Mouse (Mus musculus) heart, embryonic 14.5 days (tissue): ENCODE data around the gene Dlgap5. TPM values are rescaled to one million over a fixed set of nuclear protein-coding genes. Genes with fewer than 3 reads are reported as not detected.

Experiments
- ATAC-seq: fragments of 200-750 bp; cut with Nextera tagmentation; 2 replicates; pipeline ENCODE4 v1.8.0; 2017; ENCODE audit warnings: low read depth, moderate TSS enrichment; ENCODE audit not compliant: insufficient number of reproducible peaks, insufficient read depth, low FRiP score
- H3K27ac ChIP-seq, 2 experiments: fragments of 200-500 bp in 1 of 2; fragments of 300-500 bp in 1 of 2; sonication (generic) in 1 of 2; replicated peaks in 1 of 2; 2 replicates each; pipeline ENCODE4 v1.5.1; 2012 to 2014; ENCODE audit warnings: low read depth in 2 of 2, low read length in 2 of 2, control low read depth in 1 of 2, mild to moderate bottlenecking in 1 of 2, mixed read lengths in 1 of 2; ENCODE audit not compliant: control insufficient read depth in 1 of 2, insufficient read depth in 1 of 2
- H3K27me3 ChIP-seq: fragments of 300-500 bp; sonication (generic); 2 replicates; pipeline ENCODE4 v1.6.1; 2014; ENCODE audit warnings: mild to moderate bottlenecking, low read length, control low read depth; ENCODE audit not compliant: control insufficient read depth, insufficient read depth
- H3K36me3 ChIP-seq: fragments of 300-500 bp; sonication (generic); 2 replicates; pipeline ENCODE4 v1.6.1; 2014; ENCODE audit warnings: mild to moderate bottlenecking, control low read depth, low read length, mixed read lengths; ENCODE audit not compliant: control insufficient read depth, insufficient read depth
- H3K4me1 ChIP-seq, 2 experiments: fragments of 200-500 bp in 1 of 2; fragments of 300-500 bp in 1 of 2; sonication (generic) in 1 of 2; 2 replicates each; pipeline ENCODE4 v1.6.1; 2012 to 2014; ENCODE audit warnings: low read length in 2 of 2, control low read depth in 1 of 2, mixed read lengths in 1 of 2; ENCODE audit not compliant: control insufficient read depth in 2 of 2, insufficient read depth in 2 of 2
- H3K4me2 ChIP-seq: fragments of 300-500 bp; sonication (generic); 2 replicates; pipeline ENCODE4 v1.6.1; 2014; ENCODE audit warnings: mild to moderate bottlenecking, low read length
- H3K4me3 ChIP-seq, 2 experiments: fragments of 200-500 bp in 1 of 2; fragments of 300-500 bp in 1 of 2; sonication (generic) in 1 of 2; 2 replicates each; pipeline ENCODE4 v1.5.1; 2012 to 2014; ENCODE audit warnings: low read length in 2 of 2, mild to moderate bottlenecking in 2 of 2, control low read depth in 1 of 2, low read depth in 1 of 2, moderate library complexity in 1 of 2; ENCODE audit not compliant: control insufficient read depth in 1 of 2, insufficient read depth in 1 of 2
- H3K9ac ChIP-seq: fragments of 300-500 bp; sonication (generic); 2 replicates; pipeline ENCODE4 v1.6.1; 2014; ENCODE audit warnings: mild to moderate bottlenecking, low read length
- H3K9me3 ChIP-seq: fragments of 300-500 bp; sonication (generic); 2 replicates; pipeline ENCODE4 v1.6.1; 2016; ENCODE audit warnings: low read length, control low read depth; ENCODE audit not compliant: control insufficient read depth
- WGBS: fragments of 180-500 bp; shearing (Covaris S2); extraction: QIAGEN DNeasy Blood & Tissue Kit; methylation state at CpG from one replicate; pipeline ENCODE4 v1.1.7; 2014; 5-methylcytosine and 5-hydroxymethylcytosine counted together
- polyA plus RNA-seq: library from polyadenylated mRNA; unstranded; fragments of >200 nt; fragmentation: Nextera tagmentation; extraction: Ambion mirVana; gene quantifications from 2 replicates; pipeline ENCODE4 v1.2.1, GENCODE M21; 2014

Gene Dlgap5
- polyA plus RNA-seq, 1 experiment from 2014 or later, result 35.7 TPM

DNA sequence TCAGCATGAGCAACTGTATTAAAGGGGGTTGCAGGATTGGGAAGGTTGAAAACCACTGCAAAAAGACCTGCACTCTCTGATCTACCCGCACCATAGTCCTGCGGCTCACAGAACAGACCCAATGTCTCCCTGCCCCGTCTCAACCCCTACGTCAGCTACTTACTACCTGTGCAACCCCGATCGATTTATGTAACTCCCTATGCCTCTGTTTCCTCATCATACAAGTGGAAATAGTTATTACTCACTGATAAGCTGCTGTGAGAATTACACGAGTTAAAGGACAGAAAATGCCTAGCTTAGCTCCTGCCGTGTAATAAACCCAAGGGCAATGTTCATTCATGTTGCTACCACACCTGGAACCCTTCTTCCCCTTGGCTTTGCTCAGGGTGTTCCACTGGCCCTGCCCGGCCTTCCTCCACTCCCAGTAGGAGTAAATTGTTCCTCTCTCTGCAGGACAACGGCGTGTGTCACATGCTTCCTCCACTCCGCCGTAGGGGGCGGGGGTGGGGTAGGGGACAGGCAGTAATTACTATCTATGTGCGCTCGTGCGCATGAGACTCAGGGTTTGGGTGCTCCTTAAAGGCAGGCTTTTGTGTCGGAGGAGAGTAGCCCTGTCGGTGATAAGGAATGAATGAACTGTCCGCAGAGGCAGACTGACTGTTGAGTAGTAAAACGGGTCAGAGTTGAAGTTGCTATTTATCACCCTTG is 53.3 kb downstream of the Dlgap5 start:
- no peaks in the 10 kb centered on the region for H3K36me3 ChIP-seq
- H3K9ac ChIP-seq, result peak overlapping the region; percentile 25; the same call in 1 of the 2 replicates
- peak overlapping the region; percentile 61 for H3K4me2 ChIP-seq
- peak overlapping the region in 1 of 2 experiments; percentile 22; a peak in 2 of 4 replicates for H3K4me3 ChIP-seq
- no peaks in the 10 kb centered on the region for H3K9me3 ChIP-seq
- H3K27me3 ChIP-seq, result no peaks in the 10 kb centered on the region
- ATAC-seq, result peak; percentile 32; the same call in 1 of the 2 replicates
- WGBS, result 27% methylated on average over 21 of the region's 21 CpGs
- no peak overlapping the region for H3K27ac ChIP-seq
- peaks cover 11 to 15% of the 10 kb centered on the region in 2 experiments; a peak in 3 of 4 replicates for H3K4me1 ChIP-seq

DNA sequence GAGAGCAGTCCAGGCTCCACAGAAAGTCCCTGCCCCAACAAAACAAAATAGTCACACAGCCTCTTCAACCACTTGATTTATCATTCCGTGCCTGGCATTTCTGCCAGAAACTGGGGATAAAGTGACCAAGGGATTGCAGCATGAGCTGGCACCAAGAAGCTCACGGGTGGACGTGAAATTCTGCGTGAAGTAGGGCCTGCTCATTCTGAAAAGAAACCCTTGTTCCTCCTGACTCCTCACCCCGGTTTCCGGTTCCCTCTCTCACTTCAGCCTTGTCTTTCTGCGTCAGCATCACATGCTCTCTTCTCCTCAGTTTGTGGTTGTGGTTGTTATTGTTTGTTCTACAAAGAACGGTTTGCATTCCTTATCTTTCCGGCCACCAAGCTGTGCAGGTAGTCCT is 56.3 kb downstream of the Dlgap5 start:
- H3K4me3 ChIP-seq, result no peak overlapping the region
- no peak overlapping the region for H3K27ac ChIP-seq
- H3K36me3 ChIP-seq, result no peaks in the 10 kb centered on the region
- no peak overlapping the region for H3K4me2 ChIP-seq
- WGBS, result 64% methylated on average over 9 of the region's 9 CpGs
- no peaks in the 10 kb centered on the region for H3K27me3 ChIP-seq
- no peak for ATAC-seq
- H3K9me3 ChIP-seq, result no peaks in the 10 kb centered on the region
- H3K4me1 ChIP-seq, result peaks cover 5 to 10% of the 10 kb centered on the region in 2 experiments; a peak in 3 of 4 replicates
- no peak overlapping the region for H3K9ac ChIP-seq

GRCm38 (mm10) chr14:47361418-47361817 is 56.8 kb downstream of the Dlgap5 start:
- 89% methylated on average over 2 of the region's 2 CpGs for WGBS
- Histone ChIP-seq H3K4me2 (no peak overlapping the region), H3K4me3 (no peak overlapping the region), H3K27me3 (no peaks in the 10 kb centered on the region), H3K27ac (no peak overlapping the region), H3K9ac (no peak overlapping the region), H3K4me1 (peaks cover 4 to 7% of the 10 kb centered on the region in 2 experiments; a peak in 2 of 4 replicates), H3K9me3 (no peaks in the 10 kb centered on the region), H3K36me3 (no peaks in the 10 kb centered on the region)
- ATAC-seq, result no peak

GRCm38 (mm10) chr14:47359610-47360009 is 58.6 kb downstream of the Dlgap5 start:
- no peak for ATAC-seq
- H3K4me1 ChIP-seq, result peaks cover under 1% of the 10 kb centered on the region in 2 experiments; a peak in 1 of 4 replicates
- no peak overlapping the region for H3K4me2 ChIP-seq
- H3K4me3 ChIP-seq, result no peak overlapping the region
- no peaks in the 10 kb centered on the region for H3K36me3 ChIP-seq
- 67% methylated on average over 3 of the region's 3 CpGs for WGBS
- H3K9me3 ChIP-seq, result no peaks in the 10 kb centered on the region
- no peaks in the 10 kb centered on the region for H3K27me3 ChIP-seq
- no peak overlapping the region for H3K27ac ChIP-seq
- no peak overlapping the region for H3K9ac ChIP-seq

DNA sequence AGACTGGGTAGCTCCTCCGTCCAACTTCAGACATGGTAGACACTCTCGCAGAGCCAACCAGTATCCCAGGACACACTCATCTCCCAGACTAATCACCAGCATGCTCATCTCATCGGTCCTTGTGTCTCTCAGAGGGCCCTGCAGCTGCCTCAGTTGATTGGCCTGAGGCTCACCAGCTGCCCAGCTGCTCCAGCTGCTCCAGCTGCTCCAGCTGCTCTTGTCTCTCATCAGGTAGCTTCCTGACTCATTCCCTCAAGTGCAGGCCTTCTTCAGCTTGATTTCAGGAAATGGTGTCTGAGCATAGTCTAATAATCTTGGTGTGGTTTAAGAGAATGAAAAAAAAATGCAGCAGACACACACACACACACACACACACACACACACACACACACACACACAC is 61.6 kb downstream of the Dlgap5 start:
- H3K9me3 ChIP-seq, result no peaks in the 10 kb centered on the region
- H3K4me3 ChIP-seq, result no peak overlapping the region
- WGBS, result 77% methylated on average over 3 of the region's 3 CpGs
- H3K36me3 ChIP-seq, result no peaks in the 10 kb centered on the region
- no peak overlapping the region for H3K27ac ChIP-seq
- no peak overlapping the region for H3K4me2 ChIP-seq
- no peak for ATAC-seq
- H3K27me3 ChIP-seq, result no peaks in the 10 kb centered on the region
- H3K9ac ChIP-seq, result no peak overlapping the region
- no peaks in the 10 kb centered on the region for H3K4me1 ChIP-seq

DNA sequence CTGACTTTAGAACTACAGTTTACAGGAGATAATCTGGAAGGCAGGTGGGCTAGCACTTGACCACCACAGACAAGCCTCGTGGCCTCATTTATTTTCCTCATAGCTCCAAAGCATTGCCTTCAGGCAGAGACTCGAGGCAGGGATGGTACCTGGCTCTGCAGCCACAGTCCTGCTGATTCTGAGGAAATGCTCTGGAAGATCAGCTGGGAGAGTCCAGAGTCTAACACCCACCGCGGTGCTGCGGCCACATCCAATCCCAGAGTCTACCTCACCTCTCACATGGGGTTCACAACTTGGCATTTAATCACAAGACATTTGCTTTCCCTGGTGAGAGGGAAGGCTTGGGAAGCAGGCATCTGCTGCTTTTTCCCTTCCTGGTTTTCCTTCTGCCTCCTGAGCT is 63.3 kb downstream of the Dlgap5 start:
- no peak overlapping the region for H3K4me2 ChIP-seq
- H3K9me3 ChIP-seq, result no peaks in the 10 kb centered on the region
- H3K4me3 ChIP-seq, result no peak overlapping the region
- no peak overlapping the region for H3K27ac ChIP-seq
- ATAC-seq, result no peak
- WGBS, result 67% methylated on average over 5 of the region's 5 CpGs
- no peak overlapping the region for H3K9ac ChIP-seq
- no peaks in the 10 kb centered on the region for H3K27me3 ChIP-seq
- H3K36me3 ChIP-seq, result no peaks in the 10 kb centered on the region
- no peaks in the 10 kb centered on the region for H3K4me1 ChIP-seq

GRCm38 (mm10) chr14:47354111-47354577 is 64.1 kb downstream of the Dlgap5 start:
- H3K4me3 ChIP-seq, result no peak overlapping the region
- H3K4me2 ChIP-seq, result no peak overlapping the region
- H3K4me1 ChIP-seq, result no peaks in the 10 kb centered on the region
- H3K36me3 ChIP-seq, result no peaks in the 10 kb centered on the region
- H3K9me3 ChIP-seq, result no peaks in the 10 kb centered on the region
- H3K27ac ChIP-seq, result no peak overlapping the region
- H3K9ac ChIP-seq, result no peak overlapping the region
- no peaks in the 10 kb centered on the region for H3K27me3 ChIP-seq
- 64% methylated on average over 8 of the region's 8 CpGs for WGBS
- no peak for ATAC-seq

DNA sequence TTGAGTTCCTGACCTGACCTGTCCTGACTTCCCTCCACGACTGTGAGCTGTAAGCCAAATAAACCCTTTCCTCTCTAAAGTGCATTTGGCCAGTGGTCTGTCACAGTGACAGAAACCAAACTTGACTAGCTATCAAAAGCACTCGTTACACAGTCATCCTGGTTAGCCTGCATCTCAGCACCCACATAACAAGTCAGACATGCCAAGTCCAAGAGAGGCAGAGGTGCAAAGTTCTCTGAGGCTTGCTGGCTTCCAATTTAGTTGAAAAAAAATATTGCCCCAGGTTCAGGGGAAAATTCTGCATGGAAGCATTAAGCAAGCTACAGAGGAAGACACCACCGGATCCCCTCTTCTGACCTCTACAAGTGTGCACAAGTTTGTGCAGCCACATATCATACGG is 65.0 kb downstream of the Dlgap5 start:
- H3K27ac ChIP-seq, result no peak overlapping the region
- no peaks in the 10 kb centered on the region for H3K9me3 ChIP-seq
- H3K36me3 ChIP-seq, result no peaks in the 10 kb centered on the region
- no peak for ATAC-seq
- H3K9ac ChIP-seq, result no peak overlapping the region
- 72% methylated on average over 4 of the region's 4 CpGs for WGBS
- no peaks in the 10 kb centered on the region for H3K4me1 ChIP-seq
- no peak overlapping the region for H3K4me3 ChIP-seq
- no peak overlapping the region for H3K4me2 ChIP-seq
- no peaks in the 10 kb centered on the region for H3K27me3 ChIP-seq
